Mouse (Mus musculus): ENCODE measurements at regions not wholly inside any gene's neighbourhood (a gene's known extent, or its start where the extent isn't known, plus 50 kb on each side); places are given as distances from the start of the nearest gene placed in this dataset.

- H3K27me3 ChIP-seq (ENCODE audit: control insufficient read depth in 1 of 2, insufficient read depth in 2 of 2, low read length in 2 of 2), result no peaks in the 10 kb centered on the region
- H3K4me1 ChIP-seq (ENCODE audit: control insufficient read depth in 1 of 2, insufficient read depth in 2 of 2, low read length in 2 of 2), result no peaks in the 10 kb centered on the region
- no peak for DNase-seq (ENCODE audit: low read depth, low spot score)
- no peak overlapping the region for H3K9ac ChIP-seq (ENCODE audit: control insufficient read depth, low read depth, low read length, poor library complexity, severe bottlenecking)
- no peaks in the 10 kb centered on the region for H3K9me3 ChIP-seq (replicated peaks; ENCODE audit: insufficient read depth, low read length)
- H3K27ac ChIP-seq (ENCODE audit: control insufficient read depth, low read depth, low read length), result no peak overlapping the region
- no peaks in the 10 kb centered on the region for H3K36me3 ChIP-seq (ENCODE audit: control insufficient read depth in 1 of 2, insufficient read depth in 2 of 2, low read length in 2 of 2)
- no peak for TF ChIP-seq POLR2AphosphoS2 (IDR thresholded peaks at IDR 0.05; ENCODE audit: low read length)
- no peak for TF ChIP-seq HCFC1 (IDR thresholded peaks at IDR 0.05; ENCODE audit: low read depth, low read length)
- no peak for TF ChIP-seq MAZ (IDR thresholded peaks at IDR 0.05; ENCODE audit: low read depth, low read length)
- no peak for TF ChIP-seq E2F4 (IDR thresholded peaks at IDR 0.05; ENCODE audit: borderline replicate concordance, low read depth, low read length)
- TF ChIP-seq NELFE (IDR thresholded peaks at IDR 0.05; ENCODE audit: low read depth, low read length), result no peak
- TF ChIP-seq POLR2A (IDR thresholded peaks at IDR 0.05; ENCODE audit: control insufficient read depth in 1 of 2, insufficient read depth in 1 of 2, low read depth in 1 of 2, low read length in 2 of 2, poor library complexity in 1 of 2), result no peak
- TF ChIP-seq KAT2A (conservative IDR thresholded peaks at IDR 0.05; ENCODE audit: low read depth, low read length), result no peak
- no peak for TF ChIP-seq ZC3H11A (IDR thresholded peaks at IDR 0.05; ENCODE audit: low read depth, low read length)
- no peak for TF ChIP-seq ETS1 (IDR thresholded peaks at IDR 0.05; ENCODE audit: low read depth, low read length)
- H3K4me3 ChIP-seq (ENCODE audit: control insufficient read depth in 1 of 2, insufficient read depth in 1 of 2, low read depth in 2 of 2, low read length in 2 of 2), result no peak overlapping the region
- H3K79me2 ChIP-seq (ENCODE audit: control insufficient read depth, insufficient read depth, low read length, poor library complexity), result no peaks in the 10 kb centered on the region
These were observed 285.1 kb upstream of the Myt1l start for GRCm38 (mm10) chr12:29243087-29243486.

- no peaks in the 10 kb centered on the region for H3K27me3 ChIP-seq (ENCODE audit: control insufficient read depth in 1 of 2, insufficient read depth in 2 of 2, low read length in 2 of 2)
- no peaks in the 10 kb centered on the region for H3K79me2 ChIP-seq (ENCODE audit: control insufficient read depth, insufficient read depth, low read length, poor library complexity)
- H3K4me1 ChIP-seq (ENCODE audit: control insufficient read depth in 1 of 2, insufficient read depth in 2 of 2, low read length in 2 of 2), result no peaks in the 10 kb centered on the region
- H3K36me3 ChIP-seq (ENCODE audit: control insufficient read depth in 1 of 2, insufficient read depth in 2 of 2, low read length in 2 of 2), result no peaks in the 10 kb centered on the region
- H3K4me3 ChIP-seq (ENCODE audit: control insufficient read depth in 1 of 2, insufficient read depth in 1 of 2, low read depth in 2 of 2, low read length in 2 of 2), result no peak overlapping the region
- no peak for DNase-seq (ENCODE audit: low read depth, low spot score)
- no peak overlapping the region for H3K9ac ChIP-seq (ENCODE audit: control insufficient read depth, low read depth, low read length, poor library complexity, severe bottlenecking)
- TF ChIP-seq MXI1 (IDR thresholded peaks at IDR 0.05; ENCODE audit: low read depth, low read length), result no peak
- no peak for TF ChIP-seq ETS1 (IDR thresholded peaks at IDR 0.05; ENCODE audit: low read depth, low read length)
- TF ChIP-seq NRF1 (IDR thresholded peaks at IDR 0.05; ENCODE audit: insufficient read depth, low read depth, low read length, poor library complexity, severe bottlenecking), result no peak
- no peak for TF ChIP-seq ZC3H11A (IDR thresholded peaks at IDR 0.05; ENCODE audit: low read depth, low read length)
- TF ChIP-seq MAZ (IDR thresholded peaks at IDR 0.05; ENCODE audit: low read depth, low read length), result no peak
- no peak for TF ChIP-seq TAL1 (IDR thresholded peaks at IDR 0.05; ENCODE audit: low read length)
- TF ChIP-seq MYB (IDR thresholded peaks at IDR 0.05; ENCODE audit: low read depth, low read length), result no peak
- TF ChIP-seq RAD21 (IDR thresholded peaks at IDR 0.05; ENCODE audit: low read depth, low read length), result no peak
- TF ChIP-seq POLR2AphosphoS5 (IDR thresholded peaks at IDR 0.05; ENCODE audit: borderline replicate concordance, low read depth, low read length), result no peak
- no peak for TF ChIP-seq GATA1 (IDR thresholded peaks at IDR 0.05; ENCODE audit: low read depth, low read length)
- no peak for TF ChIP-seq POLR2A (IDR thresholded peaks at IDR 0.05; ENCODE audit: control insufficient read depth in 1 of 2, insufficient read depth in 1 of 2, low read depth in 1 of 2, low read length in 2 of 2, poor library complexity in 1 of 2)
- no peaks in the 10 kb centered on the region for H3K9me3 ChIP-seq (replicated peaks; ENCODE audit: insufficient read depth, low read length)
- H3K27ac ChIP-seq (ENCODE audit: control insufficient read depth, low read depth, low read length), result no peak overlapping the region
These were observed 282.1 kb upstream of the Myt1l start for GRCm38 (mm10) chr12:29246041-29246440.

Measured in MEL (cell line).